Mouse (Mus musculus) myocyte (in vitro differentiated cells): Measurements from ENCODE around the gene Six3. TPM values are rescaled to one million over a fixed set of nuclear protein-coding genes. Genes with fewer than 3 reads are reported as not detected.

Source experiments
- H3K27me3 ChIP-seq: one replicate; pipeline ENCODE4 v1.6.1; 2011; ENCODE audit not compliant: control insufficient read depth, insufficient read depth, insufficient read length
- H3K36me3 ChIP-seq: one replicate; pipeline ENCODE4 v1.6.1; 2011; ENCODE audit not compliant: control insufficient read depth, insufficient read depth
- H3K4me2 ChIP-seq: one replicate; pipeline ENCODE4 v1.6.1; 2011; ENCODE audit warnings: low read depth, control low read depth
- H3K4me3 ChIP-seq: one replicate; pipeline ENCODE4 v1.5.1; 2011; ENCODE audit warnings: mild to moderate bottlenecking, control low read depth, moderate library complexity
- H3K79me2 ChIP-seq: one replicate; pipeline ENCODE4 v1.6.1; 2011; ENCODE audit not compliant: control insufficient read depth, insufficient read depth
- H3ac ChIP-seq: one replicate; pipeline ENCODE4 v1.6.1; 2011; ENCODE audit not compliant: control insufficient read depth, insufficient read length
- CEBPB ChIP-seq: IDR thresholded peaks from 2 replicates; pipeline ENCODE4 v1.6.1; 2011; ENCODE audit warnings: mild to moderate bottlenecking, moderate library complexity; ENCODE audit not compliant: poor library complexity, insufficient read depth, severe bottlenecking
- E2F4 ChIP-seq: IDR thresholded peaks from one replicate; pipeline ENCODE4 v1.6.1; 2011; ENCODE audit warnings: mild to moderate bottlenecking, control low read depth, moderate library complexity; ENCODE audit not compliant: insufficient read depth
- MAX ChIP-seq: IDR thresholded peaks from one replicate; pipeline ENCODE4 v1.6.1; 2011; ENCODE audit warnings: low read depth, mild to moderate bottlenecking, control low read depth
- MYOD1 ChIP-seq, 3 experiments: IDR thresholded peaks; one replicate each; pipeline ENCODE4 v1.6.1; 2011; ENCODE audit warnings: control low read depth in 2 of 3, low read depth in 2 of 3, mild to moderate bottlenecking in 2 of 3, moderate library complexity in 1 of 3; ENCODE audit not compliant: insufficient read length in 2 of 3, control insufficient read depth in 1 of 3
- MYOG ChIP-seq, 3 experiments: IDR thresholded peaks; one replicate each; pipeline ENCODE4 v1.6.1; 2011; ENCODE audit warnings: control low read depth in 2 of 3, low read depth in 2 of 3, mild to moderate bottlenecking in 2 of 3; ENCODE audit not compliant: insufficient read length in 2 of 3, control insufficient read depth in 1 of 3, insufficient read depth in 1 of 3
- POLR2A ChIP-seq: IDR thresholded peaks from one replicate; pipeline ENCODE4 v1.6.1; 2011; ENCODE audit warnings: low read depth, mild to moderate bottlenecking, control low read depth, moderate library complexity; ENCODE audit not compliant: insufficient read length
- POLR2AphosphoS2 ChIP-seq: IDR thresholded peaks from one replicate; pipeline ENCODE4 v1.6.1; 2011; ENCODE audit warnings: low read depth, control low read depth; ENCODE audit not compliant: insufficient read length
- REST ChIP-seq: IDR thresholded peaks from one replicate; pipeline ENCODE4 v1.6.1; 2011; ENCODE audit warnings: mild to moderate bottlenecking, control low read depth, moderate library complexity; ENCODE audit not compliant: insufficient read depth, insufficient read length
- SRF ChIP-seq: IDR thresholded peaks from one replicate; pipeline ENCODE4 v1.6.1; 2011; ENCODE audit warnings: low read depth; ENCODE audit not compliant: control insufficient read depth, insufficient read length
- TCF12 ChIP-seq: IDR thresholded peaks from one replicate; pipeline ENCODE4 v1.6.1; 2011; ENCODE audit warnings: mild to moderate bottlenecking, control low read depth; ENCODE audit not compliant: poor library complexity, insufficient read depth, severe bottlenecking
- TCF3 ChIP-seq: IDR thresholded peaks from one replicate; pipeline ENCODE4 v1.6.1; 2011; ENCODE audit warnings: low read depth, control low read depth; ENCODE audit not compliant: insufficient read length
- USF1 ChIP-seq: IDR thresholded peaks from one replicate; pipeline ENCODE4 v1.6.1; 2011; ENCODE audit warnings: low read depth, mild to moderate bottlenecking, control low read depth, moderate library complexity
- polyA plus RNA-seq: library from polyadenylated mRNA; unstranded; fragments of >200 nt; fragmentation: generic; extraction: Trizol; gene quantifications from one replicate; pipeline ENCODE4 v1.2.1, GENCODE M21; 2012; ENCODE audit warnings: missing spikeins

Gene Six3
- polyA plus RNA-seq, 1 experiment = not detected

- peaks cover 47% of the 10 kb centered on the region for H3K27me3 ChIP-seq
- H3K36me3 ChIP-seq = no peaks in the 10 kb centered on the region
- H3K4me2 ChIP-seq = no peak overlapping the region
- H3K79me2 ChIP-seq = no peaks in the 10 kb centered on the region
- H3K4me3 ChIP-seq = no peak overlapping the region
- no peak for TF ChIP-seq TCF3
- no peak for TF ChIP-seq MYOG (IDR thresholded peaks at IDR 0.05; ENCODE audit: control insufficient read depth in 1 of 3, insufficient read depth in 1 of 3, insufficient read length in 2 of 3, low read depth in 2 of 3)
- TF ChIP-seq E2F4 = no peak
- TF ChIP-seq CEBPB = no peak
- no peak for TF ChIP-seq MAX
- no peak for TF ChIP-seq REST
- no peak for TF ChIP-seq MYOD1 (IDR thresholded peaks at IDR 0.05; ENCODE audit: control insufficient read depth in 1 of 3, insufficient read length in 2 of 3, low read depth in 2 of 3)
- TF ChIP-seq SRF = no peak
- no peak for TF ChIP-seq TCF12
- TF ChIP-seq POLR2A = no peak
- TF ChIP-seq USF1 = no peak
- no peak overlapping the region for H3ac ChIP-seq
These were observed 2.9 kb upstream of the Six3 start for GRCm38 (mm10) chr17:85610393-85611115.

- Histone ChIP-seq H3K27me3 (peaks cover 56% of the 10 kb centered on the region), H3K36me3 (no peaks in the 10 kb centered on the region), H3K79me2 (no peaks in the 10 kb centered on the region), H3ac (no peak overlapping the region), H3K4me3 (no peak overlapping the region), H3K4me2 (no peak overlapping the region)
- no peak for TF ChIP-seq POLR2AphosphoS2
- no peak for TF ChIP-seq TCF12
- no peak for TF ChIP-seq MYOG (IDR thresholded peaks at IDR 0.05; ENCODE audit: control insufficient read depth in 1 of 3, insufficient read depth in 1 of 3, insufficient read length in 2 of 3, low read depth in 2 of 3)
- no peak for TF ChIP-seq E2F4
These were observed 1.6 kb upstream of the Six3 start for GRCm38 (mm10) chr17:85611521-85612515.

- Histone ChIP-seq H3K36me3 (no peaks in the 10 kb centered on the region), H3ac (no peak overlapping the region), H3K4me3 (no peak overlapping the region), H3K79me2 (no peaks in the 10 kb centered on the region), H3K27me3 (peaks cover 65% of the 10 kb centered on the region), H3K4me2 (no peak overlapping the region)
- TF ChIP-seq MAX (no peak), SRF (no peak), POLR2AphosphoS2 (no peak), USF1 (no peak), TCF12 (no peak), REST (no peak), MYOD1 (IDR thresholded peaks at IDR 0.05; ENCODE audit: control insufficient read depth in 1 of 3, insufficient read length in 2 of 3, low read depth in 2 of 3) (no peak), POLR2A (no peak), CEBPB (no peak), TCF3 (no peak), E2F4 (no peak)
These were observed 712 bp upstream of the Six3 start for GRCm38 (mm10) chr17:85612526-85613265.

GRCm38 (mm10) chr17:85614011-85614721 lies 758 bp downstream of the Six3 start:
- Histone ChIP-seq H3K4me2 (no peak overlapping the region), H3K79me2 (no peaks in the 10 kb centered on the region), H3ac (no peak overlapping the region), H3K36me3 (no peaks in the 10 kb centered on the region), H3K27me3 (peaks cover 62% of the 10 kb centered on the region), H3K4me3 (no peak overlapping the region)
- TF ChIP-seq MYOG (IDR thresholded peaks at IDR 0.05; ENCODE audit: control insufficient read depth in 1 of 3, insufficient read depth in 1 of 3, insufficient read length in 2 of 3, low read depth in 2 of 3) (no peak), MAX (no peak), TCF12 (no peak), CEBPB (no peak), POLR2AphosphoS2 (no peak), TCF3 (no peak)
